ENCODE assay signal across 8 mouse cellular contexts in genomic region chr5:108668387-108668932, GRCm38 (mm10). TPM values are rescaled to one million over a fixed set of nuclear protein-coding genes. Genes with fewer than 3 reads are reported as not detected.
A peak's percentile ranks its signal among the peaks of the same experiment; 100 is the strongest.
DNase-seq lines count a peak whose midpoint lies in the region; ATAC-seq and TF ChIP-seq lines count a peak whose summit lies in the region.

No protein-coding gene starts in this region.

- H3K79me2 ChIP-seq in MEL (ENCODE audit: control insufficient read depth, insufficient read depth, low read length, poor library complexity): peaks cover 12% of the 10 kb centered on the region

- peak overlapping the region; percentile 86 for H3K9ac ChIP-seq in heart, embryonic 15.5 days
- H3K9ac ChIP-seq in MEL (ENCODE audit: control insufficient read depth, low read depth, low read length, poor library complexity, severe bottlenecking): peak overlapping the region; percentile 88
- peak overlapping the region; percentile 68 for H3K9ac ChIP-seq in hindbrain, embryonic 12.5 days

- H3K4me1 ChIP-seq in heart, embryonic 15.5 days (replicated peaks): peaks cover 17% of the 10 kb centered on the region
- peaks cover 15 to 23% of the 10 kb centered on the region in 2 experiments for H3K4me1 ChIP-seq in MEL (ENCODE audit: control insufficient read depth in 1 of 2, insufficient read depth in 2 of 2, low read length in 2 of 2)
- peaks cover 15% of the 10 kb centered on the region for H3K4me1 ChIP-seq in hindbrain, embryonic 12.5 days
- peaks cover 19% of the 10 kb centered on the region for H3K4me1 ChIP-seq in midbrain, embryonic 10.5 days

- TF ChIP-seq POLR2A in MEL (IDR thresholded peaks at IDR 0.05; ENCODE audit: control insufficient read depth in 1 of 2, insufficient read depth in 1 of 2, low read depth in 1 of 2, low read length in 2 of 2, poor library complexity in 1 of 2): no peak; a peak in 1 of 4 replicates

- intact Hi-C loops in gastrocnemius, postnatal 36 days (cut with DNase I): no loop called here

- peaks cover 5% of the 10 kb centered on the region; the same call in 1 of the 2 replicates for H3K27me3 ChIP-seq in heart, embryonic 15.5 days
- no peaks in the 10 kb centered on the region for H3K27me3 ChIP-seq in MEL (ENCODE audit: control insufficient read depth in 1 of 2, insufficient read depth in 2 of 2, low read length in 2 of 2)
- H3K27me3 ChIP-seq in hindbrain, embryonic 12.5 days: no peaks in the 10 kb centered on the region
- no peaks in the 10 kb centered on the region for H3K27me3 ChIP-seq in midbrain, embryonic 10.5 days (ENCODE audit: low read depth, poor library complexity, severe bottlenecking)

- no peak for DNase-seq in heart, postnatal 4 days
- DNase-seq in MEL (ENCODE audit: low read depth, low spot score): no peak
- DNase-seq in midbrain, embryonic 10.5 days (ENCODE audit: low spot score): no peak
- DNase-seq in adrenal gland, adult (ENCODE audit: inconsistent age in 2 of 2, low spot score in 1 of 2): no peak
- no peak for DNase-seq in embryo, embryonic 9.5 days (ENCODE audit: extremely low spot score)
- no peak for DNase-seq in gastrocnemius, postnatal 36 days

- peaks cover 18% of the 10 kb centered on the region for H3K36me3 ChIP-seq in heart, embryonic 15.5 days
- H3K36me3 ChIP-seq in MEL (ENCODE audit: control insufficient read depth in 1 of 2, insufficient read depth in 2 of 2, low read length in 2 of 2): peaks cover 2 to 13% of the 10 kb centered on the region in 2 experiments; a peak in 3 of 4 replicates
- H3K36me3 ChIP-seq in hindbrain, embryonic 12.5 days: peaks cover 16% of the 10 kb centered on the region
- H3K36me3 ChIP-seq in midbrain, embryonic 10.5 days: peaks cover 25% of the 10 kb centered on the region

- no peaks in the 10 kb centered on the region for H3K9me3 ChIP-seq in heart, embryonic 15.5 days (replicated peaks)
- no peaks in the 10 kb centered on the region for H3K9me3 ChIP-seq in MEL (replicated peaks; ENCODE audit: insufficient read depth, low read length)
- H3K9me3 ChIP-seq in hindbrain, embryonic 12.5 days (replicated peaks): no peaks in the 10 kb centered on the region
- H3K9me3 ChIP-seq in midbrain, embryonic 10.5 days (replicated peaks): no peaks in the 10 kb centered on the region

- no peak for TF ChIP-seq RAD21 in MEL (IDR thresholded peaks at IDR 0.05; ENCODE audit: low read depth, low read length)

- no peak for TF ChIP-seq EP300 in MEL (IDR thresholded peaks at IDR 0.05; ENCODE audit: low read depth in 1 of 2, low read length in 2 of 2)

- peak overlapping the region; percentile 93 for H3K27ac ChIP-seq in heart, embryonic 15.5 days
- H3K27ac ChIP-seq in MEL (ENCODE audit: control insufficient read depth, low read depth, low read length): peak overlapping the region; percentile 95
- H3K27ac ChIP-seq in hindbrain, embryonic 12.5 days: peak overlapping the region; percentile 85; the same call in 1 of the 2 replicates
- peak overlapping the region; percentile 94 for H3K27ac ChIP-seq in midbrain, embryonic 10.5 days (replicated peaks)

- no peak for TF ChIP-seq CTCF in MEL (IDR thresholded peaks at IDR 0.05 in 2 of 3, conservative IDR thresholded peaks at IDR 0.05 in 1 of 3; ENCODE audit: control insufficient read depth in 1 of 3, insufficient read depth in 1 of 3, low read depth in 2 of 3, low read length in 3 of 3, poor library complexity in 1 of 3, severe bottlenecking in 1 of 3)

- WGBS in heart, embryonic 15.5 days: 14% methylated on average over 3 of the region's 3 CpGs
- WGBS in hindbrain, embryonic 12.5 days: 12% methylated on average over 3 of the region's 3 CpGs
- WGBS in midbrain, embryonic 10.5 days: 22% methylated on average over 3 of the region's 3 CpGs

- ATAC-seq in heart, embryonic 15.5 days (replicated peaks; ENCODE audit: insufficient number of reproducible peaks, insufficient read depth, low FRiP score, low read depth): no peak
- no peak for ATAC-seq in hindbrain, embryonic 12.5 days (ENCODE audit: low FRiP score)

- H3K4me2 ChIP-seq in heart, embryonic 15.5 days: peak overlapping the region; percentile 90
- H3K4me2 ChIP-seq in hindbrain, embryonic 12.5 days (replicated peaks): peak overlapping the region; percentile 77

- H3K4me3 ChIP-seq in heart, embryonic 15.5 days: peak overlapping the region; percentile 71
- H3K4me3 ChIP-seq in MEL (ENCODE audit: control insufficient read depth in 1 of 2, insufficient read depth in 1 of 2, low read depth in 2 of 2, low read length in 2 of 2): peak overlapping the region; percentile 60 to 79
- peak overlapping the region; percentile 47 for H3K4me3 ChIP-seq in hindbrain, embryonic 12.5 days
- peak overlapping the region; percentile 66 for H3K4me3 ChIP-seq in midbrain, embryonic 10.5 days

TF ChIP-seq in MEL, 35 proteins besides CTCF, POLR2A, EP300 and RAD21 (continues in another document):
- TF ChIP-seq TCF12 (IDR thresholded peaks at IDR 0.05; ENCODE audit: low read depth, low read length) (no peak), MXI1 (IDR thresholded peaks at IDR 0.05; ENCODE audit: low read depth, low read length) (peak; percentile 66), ELF1 (IDR thresholded peaks at IDR 0.05; ENCODE audit: low read depth, low read length) (no peak), SIN3A (IDR thresholded peaks at IDR 0.05; ENCODE audit: low read length) (no peak; the same call in 1 of the 2 replicates), ZC3H11A (IDR thresholded peaks at IDR 0.05; ENCODE audit: low read depth, low read length) (no peak), GABPA (IDR thresholded peaks at IDR 0.05; ENCODE audit: low read depth, low read length) (no peak), MYC (IDR thresholded peaks at IDR 0.05; ENCODE audit: low read depth, low read length) (peak; percentile 72; the same call in 1 of the 2 replicates), RCOR1 (IDR thresholded peaks at IDR 0.05; ENCODE audit: low read depth, low read length) (no peak), MAFK (IDR thresholded peaks at IDR 0.05; ENCODE audit: borderline replicate concordance, low read depth, low read length) (no peak), MAX (IDR thresholded peaks at IDR 0.05; ENCODE audit: low read length) (peak; percentile 69; the same call in 1 of the 2 replicates), POLR2AphosphoS2 (IDR thresholded peaks at IDR 0.05; ENCODE audit: low read length) (no peak), USF1 (IDR thresholded peaks at IDR 0.05; ENCODE audit: low read depth, low read length) (peak; percentile 59; the same call in 1 of the 2 replicates), ZKSCAN1 (IDR thresholded peaks at IDR 0.05; ENCODE audit: low read depth, low read length) (no peak)

RNA-seq across cellular contexts. Expression of gene Dgkq, which starts 1.0 kb away (rescaled TPM):
- 6.7 and 7.4 TPM in 2 replicates for polyA plus RNA-seq in heart, embryonic 15.5 days (2015; fragmentation: Nextera tagmentation; extraction: Ambion mirVana)
- 10 to 100 TPM; 11.8 to 16.2 TPM for total RNA-seq in heart, postnatal 4 days (2021)
- 10.5 and 11.3 TPM in 2 replicates for total RNA-seq in MEL (2012; rRNA removed)
- polyA plus RNA-seq in MEL (2012; ENCODE audit: insufficient read depth in 1 of 2, insufficient read length in 2 of 2, low read depth in 1 of 2, low replicate concordance in 2 of 2, missing spikeins in 1 of 2): 10 to 100 TPM in 1 of 2 experiments, not detected in 1; 11.3 TPM
- 21.9 and 23.5 TPM in 2 replicates for polyA plus RNA-seq in hindbrain, embryonic 12.5 days (2016; fragmentation: Nextera tagmentation; extraction: Ambion mirVana)
- polyA plus RNA-seq in midbrain, embryonic 10.5 days (2016; fragmentation: Nextera tagmentation; extraction: Ambion mirVana): 12.8 and 15.1 TPM in 2 replicates
- 1 to 10 TPM; 4.6 to 7.3 TPM for total RNA-seq in gastrocnemius, postnatal 36 days (2021)

RNA-seq across cellular contexts. Expression of gene Slc26a1, which starts 6.9 kb away (rescaled TPM):
- polyA plus RNA-seq in heart, embryonic 15.5 days (2015; fragmentation: Nextera tagmentation; extraction: Ambion mirVana): 0.29 and 0.71 TPM in 2 replicates
- total RNA-seq in heart, postnatal 4 days (2021): under 1 TPM in 1 of 2 experiments, not detected in 1; 0.23 TPM
- 31.2 and 33.9 TPM in 2 replicates for total RNA-seq in MEL (2012; rRNA removed)
- polyA plus RNA-seq in MEL (2012; ENCODE audit: insufficient read depth in 1 of 2, insufficient read length in 2 of 2, low read depth in 1 of 2, low replicate concordance in 2 of 2, missing spikeins in 1 of 2): 10 to 100 TPM in 1 of 2 experiments, not detected in 1; 29.6 TPM
- 1.6 and 1.7 TPM in 2 replicates for polyA plus RNA-seq in hindbrain, embryonic 12.5 days (2016; fragmentation: Nextera tagmentation; extraction: Ambion mirVana)
- 0.56 and 0.93 TPM in 2 replicates for polyA plus RNA-seq in midbrain, embryonic 10.5 days (2016; fragmentation: Nextera tagmentation; extraction: Ambion mirVana)
- total RNA-seq in gastrocnemius, postnatal 36 days (2021): not detected

RNA-seq across cellular contexts. Expression of gene Idua, which starts 8.3 kb away (rescaled TPM):
- 13.9 and 15.2 TPM in 2 replicates for polyA plus RNA-seq in heart, embryonic 15.5 days (2015; fragmentation: Nextera tagmentation; extraction: Ambion mirVana)
- total RNA-seq in heart, postnatal 4 days (2021): 10 to 100 TPM; 12.9 to 15.3 TPM
- 1.5 and 1.9 TPM in 2 replicates for total RNA-seq in MEL (2012; rRNA removed)
- 1 to 10 TPM in 1 of 2 experiments, not detected in 1; 9.5 TPM for polyA plus RNA-seq in MEL (2012; ENCODE audit: insufficient read depth in 1 of 2, insufficient read length in 2 of 2, low read depth in 1 of 2, low replicate concordance in 2 of 2, missing spikeins in 1 of 2)
- 11.2 and 12.9 TPM in 2 replicates for polyA plus RNA-seq in hindbrain, embryonic 12.5 days (2016; fragmentation: Nextera tagmentation; extraction: Ambion mirVana)
- polyA plus RNA-seq in midbrain, embryonic 10.5 days (2016; fragmentation: Nextera tagmentation; extraction: Ambion mirVana): 11.5 and 13.3 TPM in 2 replicates
- total RNA-seq in gastrocnemius, postnatal 36 days (2021): 1 to 10 TPM; 7.2 to 8.9 TPM

RNA-seq across cellular contexts. Expression of gene Fgfrl1, which starts 23.7 kb away (rescaled TPM):
- 14.6 and 20.1 TPM in 2 replicates for polyA plus RNA-seq in heart, embryonic 15.5 days (2015; fragmentation: Nextera tagmentation; extraction: Ambion mirVana)
- 10 to 100 TPM; 24.7 to 27.0 TPM for total RNA-seq in heart, postnatal 4 days (2021)
- total RNA-seq in MEL (2012; rRNA removed): 13.1 and 16.0 TPM in 2 replicates
- polyA plus RNA-seq in MEL (2012; ENCODE audit: insufficient read depth in 1 of 2, insufficient read length in 2 of 2, low read depth in 1 of 2, low replicate concordance in 2 of 2, missing spikeins in 1 of 2): 10 to 100 TPM in 1 of 2 experiments, not detected in 1; 27.3 TPM
- polyA plus RNA-seq in hindbrain, embryonic 12.5 days (2016; fragmentation: Nextera tagmentation; extraction: Ambion mirVana): 25.3 and 29.4 TPM in 2 replicates
- polyA plus RNA-seq in midbrain, embryonic 10.5 days (2016; fragmentation: Nextera tagmentation; extraction: Ambion mirVana): 11.0 and 14.9 TPM in 2 replicates
- 10 to 100 TPM; 25.6 to 34.7 TPM for total RNA-seq in gastrocnemius, postnatal 36 days (2021)

RNA-seq across cellular contexts. Expression of gene Tmem175, which starts 38.9 kb away (rescaled TPM):
- polyA plus RNA-seq in heart, embryonic 15.5 days (2015; fragmentation: Nextera tagmentation; extraction: Ambion mirVana): 14.1 and 18.9 TPM in 2 replicates
- total RNA-seq in heart, postnatal 4 days (2021): 1 to 10 TPM; 8.3 to 9.4 TPM
- 19.3 and 22.1 TPM in 2 replicates for total RNA-seq in MEL (2012; rRNA removed)
- polyA plus RNA-seq in MEL (2012; ENCODE audit: insufficient read depth in 1 of 2, insufficient read length in 2 of 2, low read depth in 1 of 2, low replicate concordance in 2 of 2, missing spikeins in 1 of 2): 10 to 100 TPM in 1 of 2 experiments, not detected in 1; 39.2 TPM
- 21.6 and 22.3 TPM in 2 replicates for polyA plus RNA-seq in hindbrain, embryonic 12.5 days (2016; fragmentation: Nextera tagmentation; extraction: Ambion mirVana)
- 19.8 and 24.0 TPM in 2 replicates for polyA plus RNA-seq in midbrain, embryonic 10.5 days (2016; fragmentation: Nextera tagmentation; extraction: Ambion mirVana)
- total RNA-seq in gastrocnemius, postnatal 36 days (2021): 1 to 10 TPM; 6.6 to 6.7 TPM
